ENCODE assay signal across 25 mouse cellular contexts in the genomic region with DNA sequence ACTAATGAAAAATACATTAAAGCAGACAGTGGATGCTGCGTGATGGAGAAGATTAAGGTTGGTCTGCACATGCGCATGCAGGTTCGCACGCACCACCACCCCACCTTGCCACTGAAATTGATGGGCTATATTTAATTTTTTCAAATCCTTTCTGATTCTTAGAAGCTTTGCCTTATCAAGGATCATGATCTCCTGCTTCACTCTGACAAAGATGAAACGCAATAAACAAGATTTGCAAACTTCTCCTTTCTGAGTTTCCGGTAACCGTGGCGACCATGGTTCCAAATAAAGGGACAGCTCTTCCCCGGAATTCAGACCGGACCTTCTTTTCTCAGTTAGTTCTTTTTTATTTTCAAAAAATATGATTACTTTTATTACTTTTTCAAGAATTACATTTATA. TPM values are rescaled to one million over a fixed set of nuclear protein-coding genes. Genes with fewer than 3 reads are reported as not detected.
DNase-seq lines count a peak whose midpoint lies in the region; ATAC-seq and TF ChIP-seq lines count a peak whose summit lies in the region.
"Had no signal": no experiment of that assay in that cellular context is flagged by ENCODE, and none has a peak within 500 bp of the region (broad histone marks: within the 10 kb centered on the region; RNA-seq: fewer than 3 reads in every experiment).

No protein-coding gene starts in this region.

- intact Hi-C loops in heart, postnatal 10 days (cut with DNase I), result loop anchor here (10.0 kb wide), 1 partner anchor 533 kb away; no protein-coding TSS in a partner anchor

- H3K27me3 ChIP-seq in forebrain, embryonic 11.5 days (ENCODE audit: control insufficient read depth, insufficient read depth, low read length), result no peaks in the 10 kb centered on the region
- H3K27me3 ChIP-seq: embryonic facial prominence, embryonic 13.5 days; intestine, embryonic 15.5 days; kidney, embryonic 15.5 days; neural tube, embryonic 12.5 days; stomach, embryonic 15.5 days had no signal

- no peaks in the 10 kb centered on the region for H3K36me3 ChIP-seq in forebrain, embryonic 11.5 days (ENCODE audit: control insufficient read depth, insufficient read depth, low read length)
- H3K36me3 ChIP-seq: embryonic facial prominence, embryonic 13.5 days; intestine, embryonic 15.5 days; kidney, embryonic 15.5 days; neural tube, embryonic 12.5 days; stomach, embryonic 15.5 days had no signal

- peak overlapping the region; percentile 27; the same call in 1 of the 2 replicates for H3K4me3 ChIP-seq in bone marrow macrophage, adult 2 months (ENCODE audit: insufficient read depth, low read length)
- H3K4me3 ChIP-seq in forebrain, embryonic 11.5 days (ENCODE audit: low read depth, low read length), result no peak overlapping the region
- H3K4me3 ChIP-seq: embryonic facial prominence, embryonic 13.5 days; intestine, embryonic 15.5 days; kidney, embryonic 15.5 days; neural tube, embryonic 12.5 days; stomach, embryonic 15.5 days had no signal

- TF ChIP-seq POLR2A in bone marrow macrophage, adult 2 months (IDR thresholded peaks at IDR 0.05; ENCODE audit: borderline replicate concordance, low read depth, low read length), result no peak

- H3K9me3 ChIP-seq in forebrain, embryonic 11.5 days (ENCODE audit: control insufficient read depth, low read length), result no peaks in the 10 kb centered on the region
- H3K9me3 ChIP-seq: embryonic facial prominence, embryonic 13.5 days; intestine, embryonic 15.5 days; kidney, embryonic 15.5 days; neural tube, embryonic 12.5 days; stomach, embryonic 15.5 days had no signal

- no peak for ATAC-seq in forebrain, embryonic 11.5 days (replicated peaks; ENCODE audit: low FRiP score)
- ATAC-seq: forebrain, embryonic 16.5 days; intestine, embryonic 15.5 days had no signal

- H3K9ac ChIP-seq in forebrain, embryonic 11.5 days (ENCODE audit: low read length), result no peak overlapping the region
- H3K9ac ChIP-seq: embryonic facial prominence, embryonic 13.5 days; hindbrain, embryonic 14.5 days; intestine, embryonic 15.5 days; kidney, embryonic 15.5 days; liver, embryonic 14.5 days; neural tube, embryonic 12.5 days; stomach, embryonic 15.5 days had no signal

- WGBS in forebrain, embryonic 11.5 days, result 89% methylated on average over 10 of the region's 10 CpGs

- H3K4me1 ChIP-seq in bone marrow macrophage, adult 2 months (ENCODE audit: control insufficient read depth, insufficient read depth, low read length), result peaks cover 60% of the 10 kb centered on the region
- no peaks in the 10 kb centered on the region for H3K4me1 ChIP-seq in forebrain, embryonic 11.5 days (replicated peaks; ENCODE audit: control insufficient read depth, insufficient read depth, low read length)
- H3K4me1 ChIP-seq: intestine, embryonic 15.5 days; neural tube, embryonic 12.5 days had no signal

- peak overlapping the region; percentile 99 for H3K27ac ChIP-seq in bone marrow macrophage, adult 2 months (ENCODE audit: insufficient read depth, low read depth, low read length)
- H3K27ac ChIP-seq in forebrain, embryonic 11.5 days (ENCODE audit: low read depth, low read length), result no peak overlapping the region
- H3K27ac ChIP-seq: embryonic facial prominence, embryonic 13.5 days; hindbrain, embryonic 14.5 days; intestine, embryonic 15.5 days; kidney, embryonic 15.5 days; liver, embryonic 14.5 days; neural tube, embryonic 12.5 days; stomach, embryonic 15.5 days had no signal

- no peak overlapping the region for H3K4me2 ChIP-seq in forebrain, embryonic 11.5 days (ENCODE audit: low read depth, low read length, severe bottlenecking)
- H3K4me2 ChIP-seq: embryonic facial prominence, embryonic 13.5 days; heart, embryonic 11.5 days; hindbrain, embryonic 14.5 days; intestine, embryonic 15.5 days; kidney, embryonic 15.5 days; midbrain, embryonic 11.5 days; neural tube, embryonic 12.5 days; stomach, embryonic 15.5 days had no signal

- TF ChIP-seq CTCF in bone marrow macrophage, adult 2 months (IDR thresholded peaks at IDR 0.05; ENCODE audit: low read depth, low read length), result no peak

- DNase-seq in adrenal gland, postnatal 14 days, result peak; percentile 23
- no peak for DNase-seq in adrenal gland, postnatal 4 days (ENCODE audit: low spot score in 2 of 2)
- DNase-seq in 416B (ENCODE audit: low read depth), result peak; percentile 65
- DNase-seq in lung, postnatal 25 days (ENCODE audit: low spot score), result peak; percentile 10
- DNase-seq in forebrain, embryonic 11.5 days (ENCODE audit: low spot score), result no peak
- DNase-seq in spleen, postnatal 14 days (ENCODE audit: low spot score in 2 of 2), result no peak
- DNase-seq in heart, postnatal 10 days, result no peak
- DNase-seq: adrenal gland, adult 2 months; cerebellum, adult 18-20 months; cerebellum, postnatal 36 days; gastrocnemius, postnatal 36 days; right cerebral cortex, adult 18-20 months; thymus, adult 18-20 months; thymus, postnatal 4 days had no signal

RNA-seq across cellular contexts. Expression of a gene that starts 20.5 kb away (rescaled TPM):
- 4.8 and 5.9 TPM in 2 replicates for total RNA-seq in adrenal gland, postnatal 14 days (2021)
- total RNA-seq in adrenal gland, postnatal 4 days (2021), result 1 to 10 TPM; 7.9 to 8.3 TPM
- 1,554 and 1,753 TPM in 2 replicates for polyA plus RNA-seq in bone marrow macrophage, adult 2 months (2012; ENCODE audit: insufficient read depth, insufficient read length, missing spikeins)
- polyA plus RNA-seq in forebrain, embryonic 11.5 days (2014; fragmentation: Nextera tagmentation; extraction: Ambion mirVana), result 2.0 and 2.3 TPM in 2 replicates
- 1 to 10 TPM; 5.2 to 6.5 TPM for total RNA-seq in heart, postnatal 10 days (2021)

RNA-seq across cellular contexts. Expression of a gene that starts 59.1 kb away (rescaled TPM):
- total RNA-seq in adrenal gland, postnatal 14 days (2021), result 2.8 and 9.7 TPM in 2 replicates
- total RNA-seq in adrenal gland, postnatal 4 days (2021), result 1 to 10 TPM; 2.7 to 3.3 TPM
- 128 and 138 TPM in 2 replicates for polyA plus RNA-seq in bone marrow macrophage, adult 2 months (2012; ENCODE audit: insufficient read depth, insufficient read length, missing spikeins)
- 1.4 TPM in 2 replicates for polyA plus RNA-seq in forebrain, embryonic 11.5 days (2014; fragmentation: Nextera tagmentation; extraction: Ambion mirVana)
- 1 to 10 TPM; 1.4 to 2.3 TPM for total RNA-seq in heart, postnatal 10 days (2021)

Comparison
In these comparisons a context has a peak if more than half of its experiments do, and no peak if none do; other contexts are left out.
1. DNase-seq: peak in adrenal gland, postnatal 14 days (single experiment), 416B (single experiment) and lung, postnatal 25 days (single experiment); none in adrenal gland, postnatal 4 days (0 of 2), forebrain, embryonic 11.5 days (single experiment), spleen, postnatal 14 days (0 of 2) and heart, postnatal 10 days (0 of 2).